Mouse (Mus musculus) adrenal gland, adult 2 months (tissue): ENCODE measurements around the gene Nckap5. TPM values are rescaled to one million over a fixed set of nuclear protein-coding genes. Genes with fewer than 3 reads are reported as not detected.

ENCODE experiments used
- DNase-seq: peaks from one replicate; pipeline ENCODE4 v3.0.0; 2021
- polyA plus RNA-seq: library from polyadenylated mRNA; depleted of rRNA; stranded (reverse); fragments of >200 nt; gene quantifications from 2 replicates; pipeline ENCODE4 v1.2.3, GENCODE M21; 2012
- total RNA-seq, 2 experiments: library from RNA; stranded (reverse); gene quantifications; 2 replicates each; pipeline ENCODE4 v1.2.3; 2021

Nckap5 gene
- total and polyA plus RNA-seq, 3 experiments: 27.1 to 74.8 (median 49.0) TPM

DNA sequence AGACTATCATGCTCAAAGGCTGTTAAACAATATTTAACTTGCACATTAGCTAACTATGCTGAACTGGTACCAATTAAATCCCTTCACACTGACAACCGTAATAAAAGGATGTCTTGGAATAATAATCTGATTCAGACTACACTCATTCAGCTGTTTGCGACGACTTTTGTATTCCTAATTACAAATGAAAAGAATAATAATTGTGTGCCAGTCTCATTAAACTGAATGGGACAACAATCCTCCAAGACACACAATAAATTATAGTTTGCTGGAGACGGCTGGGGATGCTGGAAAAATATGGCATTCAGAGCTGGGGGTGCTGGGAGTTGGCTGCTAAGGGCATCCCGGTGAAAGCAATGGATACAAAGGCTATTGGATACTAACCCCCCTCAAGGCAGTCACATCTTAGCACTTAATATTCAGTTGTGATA, 818.9 kb downstream of the Nckap5 start:
- DNase-seq: no peak

DNA sequence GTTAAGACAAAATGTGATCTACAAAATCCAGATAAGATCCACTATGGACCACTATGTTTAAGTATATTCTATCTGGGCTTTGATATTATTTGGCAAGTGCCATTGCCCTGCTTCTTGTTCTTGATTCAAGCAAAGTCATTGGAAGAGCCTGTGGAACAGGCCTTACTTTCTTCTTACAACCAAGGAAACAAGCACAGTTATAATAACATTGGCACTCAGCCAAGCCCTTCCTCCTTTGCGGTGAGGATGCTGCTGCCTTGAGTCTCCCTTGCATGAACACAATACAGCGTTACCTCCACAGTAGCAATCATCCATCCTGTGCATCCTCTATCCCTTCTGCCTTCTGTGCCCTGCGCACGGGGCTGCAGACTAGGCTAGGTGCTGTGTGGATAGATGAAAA, 823.0 kb downstream of the Nckap5 start:
- no peak for DNase-seq

DNA sequence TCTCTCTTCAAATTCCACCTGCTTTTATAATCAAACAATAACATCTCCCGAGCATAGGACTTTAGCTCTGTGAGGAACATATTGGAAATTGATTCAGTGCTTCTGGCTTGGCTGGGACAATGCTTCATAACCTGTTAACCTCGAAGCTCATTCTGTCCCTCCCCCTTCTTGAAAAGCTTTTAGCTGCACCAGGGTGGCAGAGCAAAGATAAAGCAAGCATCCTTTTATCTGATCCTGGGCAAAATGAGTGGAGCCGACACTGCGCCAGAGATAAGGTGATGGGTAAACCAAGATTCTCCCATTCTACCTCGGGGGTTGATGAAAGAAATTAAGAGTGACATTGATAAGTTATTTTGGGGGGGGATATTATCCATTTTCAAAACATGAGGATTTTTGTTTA, 824.9 kb downstream of the Nckap5 start:
- DNase-seq: no peak

DNA sequence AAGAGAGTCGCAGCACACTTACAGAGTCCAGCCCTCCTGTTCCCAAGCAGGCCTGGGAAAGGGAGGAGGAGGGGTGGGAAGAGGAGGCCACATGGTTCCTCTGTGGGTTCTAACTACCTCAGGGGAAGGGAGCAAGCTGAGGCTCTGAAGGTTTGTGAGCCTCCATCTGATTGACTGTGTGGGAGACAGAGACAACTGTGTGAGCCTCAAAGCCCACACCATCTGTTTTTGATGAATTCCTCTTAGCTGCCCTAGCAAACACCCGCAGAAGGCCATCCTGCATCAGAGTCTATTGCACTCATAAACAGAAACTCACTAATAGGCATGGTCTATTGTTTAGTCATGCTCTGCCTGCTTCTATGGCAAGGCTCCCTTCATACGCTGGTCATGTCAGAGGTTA, 834.1 kb downstream of the Nckap5 start:
- no peak for DNase-seq

DNA sequence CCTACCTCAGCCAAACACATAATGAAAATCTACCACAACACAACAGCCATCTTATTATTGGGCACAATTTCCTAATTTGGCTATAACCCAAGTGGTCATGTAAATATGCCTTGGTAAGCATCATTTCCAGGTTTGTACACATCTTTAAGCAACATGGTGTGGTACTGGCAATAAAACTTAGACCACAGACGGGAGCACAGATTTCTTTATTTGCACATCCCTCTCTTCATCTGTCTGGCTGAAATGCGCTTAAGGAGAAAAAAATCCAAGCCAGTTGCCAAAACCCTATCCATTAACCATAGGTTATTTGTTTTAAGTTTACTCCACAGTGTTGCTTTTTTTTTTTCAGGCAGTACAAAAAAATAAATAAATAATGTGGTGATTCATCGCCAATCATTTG, 842.8 kb downstream of the Nckap5 start:
- no peak for DNase-seq

DNA sequence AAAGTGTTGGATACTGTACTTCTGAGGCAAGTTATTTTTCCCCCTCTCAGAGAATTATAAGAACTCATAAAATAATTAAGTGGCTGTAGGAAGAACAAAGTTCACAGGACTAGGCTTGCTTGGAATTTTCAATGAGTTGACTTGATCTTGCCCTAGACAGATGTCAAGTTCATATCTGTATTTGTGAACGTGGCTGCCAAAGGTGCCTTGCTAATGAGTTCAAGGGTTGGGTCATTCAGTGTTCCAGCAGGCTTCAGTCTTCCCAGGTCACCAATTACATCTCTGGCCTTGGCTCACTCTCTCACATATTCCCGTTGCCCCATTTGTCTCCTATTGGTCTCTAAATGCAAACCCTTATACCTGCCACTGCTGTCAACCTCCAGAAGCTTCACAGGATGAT, 846.0 kb downstream of the Nckap5 start:
- no peak for DNase-seq

DNA sequence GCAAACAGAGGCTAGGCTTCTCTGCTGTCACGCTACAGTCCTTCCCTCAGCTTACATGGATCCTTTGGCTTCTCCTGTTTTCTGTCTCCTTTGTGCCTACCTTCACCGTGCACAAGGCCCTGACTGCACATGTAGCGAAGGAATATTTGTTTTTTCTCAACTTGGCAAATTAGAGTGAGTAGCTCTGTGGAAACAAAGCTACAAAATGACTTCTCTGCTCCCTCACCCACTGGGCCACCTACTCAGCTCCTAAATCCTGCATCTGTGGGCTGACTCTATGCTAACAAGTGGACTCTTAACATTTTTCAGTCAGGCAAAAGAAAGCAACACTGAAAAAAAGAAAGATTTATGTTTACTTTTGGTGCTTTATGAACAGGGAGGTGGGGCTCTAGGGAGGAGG, 856.0 kb downstream of the Nckap5 start:
- no peak for DNase-seq

DNA sequence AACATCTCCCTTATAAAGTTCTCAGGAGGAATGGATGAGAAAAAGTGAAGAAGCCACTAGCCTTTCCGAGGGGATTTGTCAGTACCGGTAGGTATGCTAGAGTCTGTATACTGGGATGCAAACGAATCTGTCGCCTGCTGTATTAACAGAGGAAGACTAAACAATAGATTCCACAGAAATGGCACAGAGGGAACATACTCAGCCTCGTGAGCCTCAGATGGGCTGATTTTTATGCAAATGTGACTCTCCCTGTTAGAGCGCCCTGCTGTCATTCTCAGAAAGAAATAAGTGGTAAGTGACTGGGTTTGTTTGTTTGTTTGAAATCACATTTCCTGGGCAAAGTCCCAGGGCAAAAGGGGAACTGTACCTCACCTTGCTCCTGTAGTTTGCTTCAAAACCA, 858.7 kb downstream of the Nckap5 start:
- DNase-seq: no peak

DNA sequence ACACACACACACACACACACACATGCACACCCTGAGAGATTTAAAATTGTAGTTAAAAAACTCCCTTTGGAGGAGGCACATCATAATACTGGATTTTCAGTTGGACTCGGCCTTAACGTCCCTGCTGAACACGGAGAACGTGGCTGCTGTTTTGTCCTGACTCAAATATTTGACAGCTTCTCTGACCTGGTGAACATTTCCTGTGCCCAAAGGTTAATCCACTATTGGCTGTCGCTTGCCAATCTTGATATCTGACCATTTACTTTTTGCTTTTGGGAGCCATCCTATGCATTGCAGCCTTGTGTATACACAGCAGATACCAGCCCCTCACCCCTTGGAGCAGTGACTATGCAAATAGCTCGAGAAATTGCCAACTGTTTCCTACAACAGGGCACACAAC, 862.9 kb downstream of the Nckap5 start:
- DNase-seq: no peak

DNA sequence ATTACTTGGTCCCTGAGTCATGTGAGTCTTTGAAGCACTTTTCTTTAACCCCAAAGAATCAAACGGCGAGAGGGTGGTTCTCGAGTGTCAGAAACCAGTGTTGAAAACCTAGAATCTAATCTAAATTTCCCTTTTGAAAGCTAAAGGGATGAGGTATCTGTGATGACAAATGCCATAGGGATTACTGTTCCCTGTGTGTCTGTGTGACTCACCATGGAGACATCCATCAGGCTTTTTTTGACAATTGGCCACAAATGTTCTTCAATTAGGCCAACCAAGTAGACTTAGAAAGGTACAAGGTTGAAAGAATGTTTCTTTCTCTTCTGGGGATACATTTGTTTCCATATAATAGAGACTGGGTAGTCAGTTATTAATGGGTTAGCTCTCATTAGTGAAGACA, 879.6 kb downstream of the Nckap5 start:
- DNase-seq: peak; percentile 47

DNA sequence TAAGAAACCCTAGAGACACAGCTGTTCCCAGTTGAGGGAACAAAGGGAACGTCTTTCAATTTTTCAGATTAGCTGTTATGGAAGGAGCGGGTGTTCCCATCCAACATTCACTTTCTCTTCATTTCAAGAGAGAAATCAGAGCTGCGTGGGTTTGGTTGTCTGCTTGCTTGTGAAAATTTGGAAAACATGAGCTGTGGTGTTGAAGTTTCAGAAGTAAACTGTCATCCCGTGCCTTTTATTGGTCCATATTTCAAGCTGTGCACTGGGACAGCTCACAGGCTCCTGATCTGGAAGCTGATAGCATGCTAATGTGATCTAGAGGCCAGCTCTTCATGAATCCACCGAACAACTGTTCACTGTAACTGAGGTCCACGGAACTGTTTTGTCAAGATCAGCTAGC, 881.5 kb downstream of the Nckap5 start:
- DNase-seq: no peak

DNA sequence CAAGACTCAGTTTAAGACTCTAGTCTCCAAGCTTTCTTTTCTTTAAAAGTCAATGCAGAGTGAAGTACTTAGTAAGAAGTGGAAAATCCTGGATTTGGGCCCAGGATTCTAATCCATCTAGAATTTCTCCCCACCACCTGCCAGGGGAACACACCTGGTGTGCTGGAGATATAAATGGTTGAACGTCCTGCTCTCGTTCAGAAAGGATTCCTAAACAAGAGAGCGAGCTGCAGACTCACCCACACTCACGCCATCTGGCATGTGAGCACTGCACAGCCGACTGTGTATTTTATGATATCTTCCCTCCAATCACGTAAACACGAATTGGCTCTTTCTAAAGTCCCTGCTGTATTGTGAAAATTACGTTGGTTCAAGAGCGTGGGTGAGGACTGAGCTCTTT, 885.5 kb downstream of the Nckap5 start:
- no peak for DNase-seq

DNA sequence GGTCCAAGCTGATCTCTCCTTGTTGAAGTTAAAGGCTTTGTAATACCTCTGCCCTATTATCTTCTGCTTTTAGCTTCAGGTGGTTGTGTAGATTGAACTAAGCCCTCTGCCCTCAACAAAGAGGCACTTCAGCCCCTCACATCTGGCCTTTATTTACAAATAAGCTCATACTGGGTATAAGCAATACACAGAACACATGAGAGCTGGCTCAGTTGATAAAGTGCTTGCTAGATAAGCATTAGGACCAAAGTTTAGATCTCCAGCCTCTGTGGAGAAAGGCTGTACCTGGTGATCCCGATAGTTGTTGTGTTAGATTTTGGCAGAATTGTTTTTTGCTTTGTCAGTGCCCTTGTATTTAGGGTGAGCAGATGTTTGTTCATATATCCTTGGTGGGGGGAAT, 887.3 kb downstream of the Nckap5 start:
- no peak for DNase-seq

DNA sequence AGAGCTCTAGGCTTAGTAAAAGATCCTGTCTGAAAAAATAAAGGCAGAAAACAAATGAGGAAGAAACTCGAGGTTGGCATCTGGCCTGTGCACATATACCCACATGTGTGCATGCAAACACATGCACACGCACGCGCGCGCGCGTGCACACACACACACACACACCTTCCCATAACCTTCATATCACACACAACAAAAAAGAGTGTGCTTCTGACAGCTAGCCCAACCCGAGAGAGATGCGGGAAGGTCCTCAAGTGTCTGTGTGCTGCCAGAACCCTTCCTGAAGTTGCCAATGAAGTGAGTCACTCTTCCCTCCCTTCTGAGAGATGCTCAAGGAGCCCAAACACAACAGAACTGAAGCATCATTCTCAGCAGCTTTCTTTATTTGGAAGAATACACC, 905.1 kb downstream of the Nckap5 start:
- DNase-seq: no peak

DNA sequence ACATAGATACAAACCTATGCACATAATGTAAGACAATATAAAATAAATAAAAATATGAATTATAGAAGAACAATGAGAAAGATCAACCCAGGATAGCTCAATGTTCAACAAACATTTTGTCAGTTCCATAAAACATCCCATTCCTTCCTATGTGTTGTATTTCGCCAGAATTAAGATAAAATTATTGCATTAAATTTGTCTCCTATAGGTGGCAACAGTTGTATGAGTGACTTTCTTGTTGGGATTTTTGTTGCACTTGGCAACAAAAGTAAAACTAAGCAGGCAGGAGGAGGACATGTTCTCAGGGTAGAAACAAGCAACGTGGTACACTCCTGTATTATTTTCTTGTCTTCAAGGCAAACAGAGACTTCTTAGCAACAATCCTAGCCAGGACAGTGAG, 907.5 kb downstream of the Nckap5 start:
- DNase-seq: no peak

DNA sequence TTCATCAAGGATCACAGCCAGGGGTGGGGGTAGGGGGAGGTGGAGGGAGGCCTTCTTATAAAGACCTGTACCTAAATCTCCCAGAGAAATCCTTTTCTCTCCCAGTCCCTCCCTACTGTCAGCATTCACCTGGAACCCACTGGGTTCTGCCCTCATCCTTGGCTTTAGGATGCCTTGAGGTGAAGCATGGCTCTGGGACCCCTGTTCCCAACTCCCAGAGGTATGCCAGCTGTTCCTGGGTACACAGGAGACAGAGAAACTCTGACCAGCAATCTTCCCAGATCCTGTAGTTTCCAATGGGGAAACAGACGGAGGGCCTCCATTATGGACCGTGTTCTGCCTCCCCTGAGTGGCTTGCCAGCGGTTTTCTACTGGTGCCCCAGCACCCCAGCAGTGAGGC, 909.9 kb downstream of the Nckap5 start:
- DNase-seq: no peak

DNA sequence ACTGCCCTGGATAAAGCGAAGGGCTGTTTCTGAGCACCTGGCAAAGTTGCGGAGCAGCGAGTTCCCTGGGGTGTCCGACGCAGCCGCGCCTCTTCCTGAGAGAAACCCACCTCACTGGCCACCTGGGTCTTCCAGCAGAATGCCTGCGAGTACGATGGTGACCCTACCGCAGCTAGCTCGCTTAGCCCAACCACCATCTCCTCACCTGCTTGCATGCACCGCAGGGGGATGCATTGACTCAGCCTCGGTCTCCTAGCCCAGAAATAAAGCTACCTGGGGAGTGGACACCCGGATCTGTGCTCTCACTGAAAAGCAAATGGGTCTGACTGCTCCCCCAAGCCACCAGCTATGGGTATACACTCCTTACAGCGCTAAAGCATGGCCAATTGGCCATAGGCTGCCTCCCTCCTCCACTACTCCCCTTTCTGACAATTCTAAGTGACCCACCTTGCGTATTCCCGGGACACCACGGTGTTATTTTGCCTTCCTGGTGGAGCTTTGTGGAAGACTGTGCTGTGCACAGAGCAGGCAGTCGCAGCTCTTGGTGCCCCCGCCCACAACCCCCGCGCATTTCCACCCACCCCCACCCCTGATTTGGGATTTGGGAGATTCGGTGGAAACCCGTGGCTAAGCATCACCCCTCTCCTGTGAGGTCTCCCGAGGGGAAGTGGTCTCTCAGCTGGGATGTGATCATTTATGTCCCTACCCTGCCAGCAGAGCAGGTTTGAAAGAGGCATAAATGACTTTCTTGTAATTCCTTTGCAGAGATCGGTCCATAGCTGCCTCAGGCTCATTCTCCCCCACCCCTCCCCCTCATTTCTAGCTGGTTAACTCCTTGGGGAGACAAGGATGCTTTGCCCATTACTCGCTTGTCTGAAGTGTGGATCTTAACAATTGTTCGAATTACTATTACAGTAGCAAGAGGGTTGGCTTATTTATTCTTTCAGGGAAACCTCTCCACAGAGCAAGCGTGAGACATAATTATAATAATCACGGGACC, 917.7 kb downstream of the Nckap5 start, which contains the start of gene Lypd1:
Gene Lypd1 (minus strand): TSS at position 501 of the 1,000 bp plus-strand sequence.
- no peak for DNase-seq

DNA sequence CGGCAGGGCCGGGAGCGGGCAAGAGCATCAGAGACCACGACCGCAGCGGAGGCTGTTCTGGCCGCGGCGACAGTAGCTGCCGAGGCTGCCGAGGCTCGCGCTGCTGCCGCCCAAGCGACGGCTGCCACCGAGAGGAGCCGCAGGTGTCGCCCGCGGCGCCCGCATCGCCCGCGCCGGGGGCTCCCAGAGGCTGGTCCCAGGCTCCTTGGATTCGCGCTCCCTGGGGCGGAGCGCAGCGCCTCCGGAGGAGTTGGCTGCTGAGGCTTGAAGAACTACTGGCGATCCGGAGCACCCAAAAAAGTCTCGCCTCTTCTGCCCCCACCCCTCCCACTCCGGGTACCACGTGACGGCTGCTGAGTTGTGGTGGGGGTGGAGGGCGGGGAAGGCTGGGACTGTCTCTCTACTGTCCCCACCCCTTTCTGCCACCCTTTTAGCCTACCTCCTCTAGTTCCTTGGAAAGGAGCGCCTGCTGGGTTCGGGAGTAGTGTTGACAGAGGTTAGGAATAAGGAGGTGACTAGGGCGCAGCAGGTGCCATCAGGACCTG, 918.6 kb downstream of the Nckap5 start:
- peak; percentile 61 for DNase-seq

DNA sequence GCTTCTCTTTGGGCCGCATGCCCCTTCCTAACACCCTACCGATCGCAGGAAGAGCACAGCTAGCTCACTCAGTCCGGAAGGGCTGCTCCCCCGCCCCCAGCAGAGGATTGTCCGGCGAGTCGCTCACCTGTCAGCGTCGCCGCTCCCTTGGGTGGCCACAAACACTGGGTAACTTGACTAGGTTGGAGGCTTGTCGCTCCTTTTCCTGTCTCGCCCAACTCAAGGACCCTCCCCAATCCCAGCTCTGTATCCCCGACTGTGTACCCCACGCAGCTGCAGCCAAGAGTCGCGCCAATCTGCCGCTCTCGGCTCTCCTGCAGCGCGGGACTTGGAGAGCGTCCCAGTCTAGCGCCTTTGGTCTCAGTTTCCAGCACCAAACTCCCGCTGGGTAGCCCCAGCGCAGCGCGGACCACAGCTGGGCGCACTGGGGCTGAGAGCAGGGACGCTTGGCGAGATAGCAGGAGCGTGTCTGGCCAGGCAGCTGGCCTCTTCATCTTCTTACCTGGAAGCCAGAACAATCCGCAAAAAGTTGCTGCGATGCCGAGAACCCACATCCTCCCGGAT, 919.2 kb downstream of the Nckap5 start:
- no peak for DNase-seq

DNA sequence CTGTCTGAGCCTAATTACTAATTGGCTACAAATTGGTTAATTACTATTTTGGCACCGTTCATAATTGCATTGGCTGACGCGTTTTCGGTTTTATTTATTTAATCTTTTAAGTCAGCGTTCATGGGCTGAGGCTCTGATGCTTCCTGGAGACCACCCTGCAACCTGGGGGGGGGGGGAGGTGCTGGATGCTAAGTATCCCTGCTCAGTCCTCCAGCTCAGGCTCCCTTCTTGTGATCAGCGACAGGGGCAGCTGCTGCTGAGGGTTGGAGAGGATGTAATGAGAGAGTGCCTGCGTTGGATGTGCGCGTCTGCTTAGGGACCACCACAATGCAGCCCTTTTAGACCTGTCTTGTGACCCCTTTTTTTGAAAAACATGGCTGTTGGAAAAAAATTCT, 919.7 kb downstream of the Nckap5 start:
- DNase-seq: no peak

DNA sequence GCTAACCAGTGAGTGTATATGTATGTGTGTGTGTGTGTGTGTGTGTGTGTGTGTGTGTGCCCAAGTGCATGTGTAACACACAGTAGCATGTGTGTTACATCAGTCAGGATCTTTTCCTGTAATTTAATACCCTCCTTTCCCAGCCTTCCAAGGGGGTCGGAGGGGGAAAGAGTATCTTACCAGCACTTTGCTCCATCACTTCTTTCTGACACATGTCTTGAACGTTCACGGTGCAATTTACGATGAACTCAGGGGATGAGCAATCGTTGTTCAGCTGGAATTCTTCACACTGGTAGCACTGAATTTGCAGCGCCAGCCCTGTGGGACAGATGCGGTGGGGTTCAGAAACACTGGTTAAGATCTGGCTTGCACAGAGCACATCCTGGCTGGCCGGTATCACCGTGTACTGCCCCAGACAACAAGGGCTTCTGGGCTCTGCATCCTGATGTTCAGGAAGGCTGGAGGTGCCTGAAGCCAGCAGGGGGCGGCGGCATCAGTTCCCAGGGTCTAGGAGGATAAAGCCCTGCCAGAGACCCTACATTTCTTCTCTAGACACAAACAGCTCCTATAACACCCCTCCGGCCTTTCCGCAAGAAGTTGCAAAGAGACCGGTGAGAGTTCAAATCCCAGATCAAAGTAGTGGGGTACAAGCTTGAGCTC, 920.3 kb downstream of the Nckap5 start:
- DNase-seq: peak; percentile 3

DNA sequence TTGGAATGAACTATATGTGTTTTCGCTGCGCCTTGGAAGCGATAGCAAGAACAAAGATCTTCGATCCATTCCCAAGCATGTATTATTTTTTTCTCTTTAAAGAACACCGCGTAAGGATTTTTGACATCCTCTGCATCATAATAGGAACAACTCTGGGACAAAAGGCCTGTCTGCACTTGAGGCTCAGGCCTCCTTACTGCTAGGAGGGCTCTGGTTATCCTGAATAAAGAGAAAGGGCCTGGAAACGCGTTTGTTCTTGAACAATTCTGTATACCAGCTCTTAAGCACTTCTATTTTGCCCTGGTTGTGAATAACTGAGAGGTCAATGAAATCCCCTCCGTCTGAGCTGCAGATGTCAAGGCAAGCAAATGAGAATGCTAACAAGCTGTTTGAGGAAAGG, 937.4 kb downstream of the Nckap5 start:
- no peak for DNase-seq

DNA sequence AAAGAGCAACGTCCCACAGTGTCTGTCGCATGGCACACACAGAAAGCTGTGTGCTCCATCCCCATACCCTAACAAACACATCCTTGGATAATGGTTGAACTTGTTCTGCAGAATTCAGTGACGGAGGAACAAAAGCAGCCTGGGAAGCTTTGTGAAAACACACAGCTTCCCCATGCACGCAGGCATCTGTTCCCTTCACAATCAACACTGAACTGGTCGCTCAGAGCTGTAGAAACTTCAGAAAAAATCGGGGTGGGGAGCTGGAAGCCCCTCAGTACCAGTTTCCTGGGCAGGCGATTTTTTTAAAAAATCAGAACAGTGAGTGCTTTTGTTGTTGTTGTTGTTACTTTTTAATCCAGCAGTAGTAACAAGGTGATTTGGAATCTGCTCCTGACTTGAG, 960.5 kb downstream of the Nckap5 start:
- no peak for DNase-seq
